Mouse (Mus musculus): Measurements from ENCODE around the gene Sox15. TPM values are rescaled to one million over a fixed set of nuclear protein-coding genes. Genes with fewer than 3 reads are reported as not detected.
"Not testable (repeated sequence)": the region's sequence is repeated elsewhere in the genome, so short reads cannot be mapped to it uniquely, and the experiment has no call there.

Sox15 gene
- total RNA-seq, 2 experiments from 2014 or later = not detected

- DNase-seq (ENCODE audit: low spot score in 2 of 2) = no peak
Measured at GRCm38 (mm10) chr11:69697396-69697795, 42.3 kb downstream of the Sox15 start.

GRCm38 (mm10) chr11:69698574-69698973, 43.5 kb downstream of the Sox15 start:
- no peak for DNase-seq (ENCODE audit: low spot score in 2 of 2)

GRCm38 (mm10) chr11:69699595-69699994, 44.5 kb downstream of the Sox15 start:
- no peak for DNase-seq (ENCODE audit: low spot score in 2 of 2)

GRCm38 (mm10) chr11:69702886-69703285, 47.8 kb downstream of the Sox15 start:
- DNase-seq (ENCODE audit: low spot score in 2 of 2) = not testable (repeated sequence)

- DNase-seq (ENCODE audit: low spot score in 2 of 2) = not testable (repeated sequence)
Measured at GRCm38 (mm10) chr11:69703381-69703780, 48.3 kb downstream of the Sox15 start.

GRCm38 (mm10) chr11:69703814-69704612, 48.9 kb downstream of the Sox15 start:
- no peak for DNase-seq (ENCODE audit: low spot score in 2 of 2)

GRCm38 (mm10) chr11:69704613-69705010, 49.5 kb downstream of the Sox15 start:
- DNase-seq (ENCODE audit: low spot score in 2 of 2) = no peak

Small RNA genes lying within 50 kb of the gene (microRNA-seq; reads per million reads assigned to microRNA genes)
- gene Mir1934 = 4.5 to 5.2 reads per million in 2 experiments
- gene Mir467f = 0 reads per million in 2 experiments

Other genes with a start within 250 kb of the Sox15 start
- 10 to 100 TPM; 35.7 to 39.3 TPM for gene Kdm6b, start 241.6 kb upstream of the Sox15 start, total RNA-seq (2021)
- 1 to 10 TPM; 3.9 to 4.3 TPM for gene Dnah2, start 106.2 kb upstream of the Sox15 start, total RNA-seq (2021)
- gene Efnb3, start 95.1 kb upstream of the Sox15 start, total RNA-seq (2021) = 100 to 1,000 TPM; 126 to 137 TPM
- 10 to 100 TPM; 14.3 to 14.8 TPM for gene Wrap53, start 75.1 kb upstream of the Sox15 start, total RNA-seq (2021)
- gene Trp53, start 75.0 kb upstream of the Sox15 start, total RNA-seq (2021) = 10 to 100 TPM; 25.5 to 26.9 TPM
- 100 to 1,000 TPM; 402 to 407 TPM for gene Atp1b2, start 49.4 kb upstream of the Sox15 start, total RNA-seq (2021)
- gene Shbg, start 37.4 kb upstream of the Sox15 start, total RNA-seq (2021) = not detected
- gene Sat2, start 33.3 kb upstream of the Sox15 start, total RNA-seq (2021) = 10 to 100 TPM in 1 of 2 experiments, 1 to 10 TPM in 1; 9.5 to 12.1 TPM
- 100 to 1,000 TPM; 139 to 142 TPM for gene Fxr2, start 22.3 kb upstream of the Sox15 start, total RNA-seq (2021)
- 10 to 100 TPM; 56.2 to 60.3 TPM for gene Mpdu1, start 7.3 kb downstream of the Sox15 start, total RNA-seq (2021)
- gene Cd68, start 10.8 kb downstream of the Sox15 start, total RNA-seq (2021) = 10 to 100 TPM; 13.1 to 13.8 TPM
- 100 to 1,000 TPM; 325 to 357 TPM for gene Eif4a1, start 17.1 kb downstream of the Sox15 start, total RNA-seq (2021)
- 10 to 100 TPM; 96.1 to 97.5 TPM for gene Senp3, start 26.8 kb downstream of the Sox15 start, total RNA-seq (2021)
- 1 to 10 TPM; 1.9 to 2.0 TPM for gene Tnfsf13, start 30.5 kb downstream of the Sox15 start, total RNA-seq (2021)
- 10 to 100 TPM; 11.4 to 12.4 TPM for gene Tnfsf12, start 40.5 kb downstream of the Sox15 start, total RNA-seq (2021)
- 1 to 10 TPM; 1.2 to 1.6 TPM for gene Tnfsfm13, start 40.8 kb downstream of the Sox15 start, total RNA-seq (2021)
- 10 to 100 TPM; 55.6 to 55.9 TPM for gene Polr2a, start 103.3 kb downstream of the Sox15 start, total RNA-seq (2021)
- gene Slc35g3, start 106.7 kb downstream of the Sox15 start, total RNA-seq (2021) = not detected
- 100 to 1,000 TPM; 147 to 152 TPM for gene Zbtb4, start 110.6 kb downstream of the Sox15 start, total RNA-seq (2021)
- gene Chrnb1, start 140.6 kb downstream of the Sox15 start, total RNA-seq (2021) = 1 to 10 TPM in 1 of 2 experiments, under 1 TPM in 1; 0.52 to 1.0 TPM
- 10 to 100 TPM; 27.4 to 27.6 TPM for gene Fgf11, start 146.5 kb downstream of the Sox15 start, total RNA-seq (2021)
- not detected for gene Tmem102, start 150.3 kb downstream of the Sox15 start, total RNA-seq (2021)
- gene Gm39566, start 160.0 kb downstream of the Sox15 start, total RNA-seq (2021) = not detected
- gene Spem2, start 163.2 kb downstream of the Sox15 start, total RNA-seq (2021) = not detected
- under 1 TPM in 1 of 2 experiments, not detected in 1; 0.62 TPM for gene Spem1, start 166.9 kb downstream of the Sox15 start, total RNA-seq (2021)
- 100 to 1,000 TPM; 191 to 196 TPM for gene Nlgn2, start 182.5 kb downstream of the Sox15 start, total RNA-seq (2021)
- gene Tmem256, start 183.2 kb downstream of the Sox15 start, total RNA-seq (2021) = 100 to 1,000 TPM; 110 to 117 TPM
- gene Plscr3, start 191.1 kb downstream of the Sox15 start, total RNA-seq (2021) = 10 to 100 TPM; 15.9 to 16.1 TPM
- gene Tnk1, start 203.4 kb downstream of the Sox15 start, total RNA-seq (2021) = not detected
- not detected for gene Tmem95, start 222.7 kb downstream of the Sox15 start, total RNA-seq (2021)
- gene Kctd11, start 226.1 kb downstream of the Sox15 start, total RNA-seq (2021) = 1 to 10 TPM; 1.3 to 1.4 TPM
- not detected for gene Acap1, start 240.2 kb downstream of the Sox15 start, total RNA-seq (2021)
- under 1 TPM; 0.17 to 0.58 TPM for gene 2810408A11Rik, start 245.7 kb downstream of the Sox15 start, total RNA-seq (2021)
- 100 to 1,000 TPM; 108 to 114 TPM for gene Neurl4, start 245.8 kb downstream of the Sox15 start, total RNA-seq (2021)

Data from layer of hippocampus, adult 18-20 months (tissue).